Mouse (Mus musculus): ENCODE measurements around the gene Tmem43.

Gene Tmem43

GRCm38 (mm10) chr6:91472868-91473804 lies at the start of gene Tmem43, which contains the start of gene Chchd4:
Gene Tmem43 (plus strand): TSS chr6:91473703.
Gene Chchd4 (minus strand): TSS chr6:91473546.
- DNase-seq (ENCODE audit: low spot score) = peak; percentile 99

DNA sequence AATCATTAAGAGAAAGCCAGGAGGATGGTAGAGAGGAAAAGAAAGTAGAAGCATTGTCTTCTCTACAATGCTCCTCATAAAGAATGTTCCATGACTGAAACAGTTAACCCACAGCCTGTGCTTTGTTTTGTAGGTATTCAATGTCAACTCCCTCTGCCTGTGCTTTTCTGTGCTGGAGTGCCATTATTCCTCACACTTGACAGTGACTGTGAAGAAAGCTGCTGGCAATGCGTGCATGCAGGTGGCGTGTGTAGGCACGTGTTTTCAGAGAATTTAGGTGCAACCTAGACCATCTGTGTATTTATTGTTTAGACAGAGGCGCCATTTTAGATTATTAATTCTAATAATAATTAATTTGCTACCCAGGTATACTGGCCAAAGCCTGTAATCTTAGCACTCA lies 49.4 kb upstream of the Tmem43 start:
- no peak for DNase-seq (ENCODE audit: low spot score)

GRCm38 (mm10) chr6:91440474-91441144 lies 32.9 kb upstream of the Tmem43 start:
- DNase-seq (ENCODE audit: low spot score) = peak; percentile 92

DNA sequence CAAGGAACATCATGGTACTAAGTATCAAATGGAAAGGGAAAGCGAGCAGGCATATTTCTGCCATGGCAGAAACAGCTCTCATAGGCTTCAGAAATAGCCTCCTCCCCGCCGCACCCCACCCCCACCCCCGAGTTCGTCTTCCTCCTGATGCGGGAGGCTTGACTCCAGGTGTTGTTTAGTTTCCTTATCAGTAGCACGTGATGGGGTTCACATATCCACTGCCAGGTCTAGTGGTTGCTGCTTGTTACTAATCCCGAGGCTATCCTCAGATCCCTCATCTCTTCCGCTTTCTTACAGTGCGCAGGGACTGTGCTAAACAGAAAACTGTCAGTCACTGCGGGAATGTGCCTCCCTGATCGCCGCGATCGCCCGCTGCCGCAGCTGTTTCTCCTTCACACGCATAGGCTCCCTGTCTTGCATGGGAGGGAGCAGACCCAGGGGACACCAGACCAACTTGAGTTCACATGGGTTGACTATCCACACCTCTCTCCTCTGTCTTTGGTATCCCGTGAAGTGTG lies 32.3 kb upstream of the Tmem43 start:
- peak; percentile 42 for DNase-seq (ENCODE audit: low spot score)

DNA sequence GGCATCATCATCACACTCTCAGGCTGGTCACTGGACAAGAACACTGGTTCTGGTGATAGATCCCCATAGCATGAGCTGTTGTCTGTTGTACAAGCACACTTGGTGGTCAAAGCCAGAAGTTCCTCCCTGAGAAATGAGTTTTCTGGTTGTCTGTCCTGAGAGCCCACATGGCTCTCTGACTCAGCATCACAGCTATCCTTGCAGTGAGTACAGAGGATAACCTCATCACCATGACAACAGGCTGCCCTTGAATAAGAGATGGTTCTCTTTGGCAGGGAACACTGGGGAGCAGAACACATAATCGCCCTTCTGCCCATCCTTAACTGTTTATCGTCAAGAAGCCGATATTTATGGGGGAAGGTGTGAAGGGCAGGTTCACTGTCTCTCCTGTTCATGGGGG lies 28.2 kb upstream of the Tmem43 start:
- no peak for DNase-seq (ENCODE audit: low spot score)

GRCm38 (mm10) chr6:91449472-91450225 lies 23.9 kb upstream of the Tmem43 start:
- peak; percentile 44 for DNase-seq (ENCODE audit: low spot score)

DNA sequence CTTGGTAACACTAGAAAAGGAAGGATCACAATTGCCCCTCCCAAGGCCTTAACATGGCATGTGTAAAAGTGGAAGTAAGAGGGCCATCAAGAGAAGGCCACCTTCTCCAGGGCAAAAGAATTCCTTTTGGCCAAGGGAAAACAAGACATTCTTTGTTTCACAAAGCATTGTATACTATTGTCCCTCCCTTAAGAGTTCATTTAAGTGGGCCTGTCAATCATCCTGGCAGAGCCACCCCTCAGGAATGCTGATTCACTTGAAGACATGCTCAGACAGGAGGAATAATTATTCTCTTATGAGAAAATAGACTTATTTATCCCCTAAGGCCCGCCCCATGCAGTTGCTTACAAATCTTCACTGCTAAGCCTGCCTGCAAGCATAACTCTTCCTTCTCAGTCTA lies 21.4 kb upstream of the Tmem43 start:
- DNase-seq (ENCODE audit: low spot score) = no peak

GRCm38 (mm10) chr6:91454546-91454945 lies 19.0 kb upstream of the Tmem43 start:
- no peak for DNase-seq (ENCODE audit: low spot score)

- no peak for DNase-seq (ENCODE audit: low spot score)
Observed at GRCm38 (mm10) chr6:91459471-91459870, 14.0 kb upstream of the Tmem43 start.

GRCm38 (mm10) chr6:91465756-91466155 lies 7.7 kb upstream of the Tmem43 start:
- DNase-seq (ENCODE audit: low spot score) = no peak

DNA sequence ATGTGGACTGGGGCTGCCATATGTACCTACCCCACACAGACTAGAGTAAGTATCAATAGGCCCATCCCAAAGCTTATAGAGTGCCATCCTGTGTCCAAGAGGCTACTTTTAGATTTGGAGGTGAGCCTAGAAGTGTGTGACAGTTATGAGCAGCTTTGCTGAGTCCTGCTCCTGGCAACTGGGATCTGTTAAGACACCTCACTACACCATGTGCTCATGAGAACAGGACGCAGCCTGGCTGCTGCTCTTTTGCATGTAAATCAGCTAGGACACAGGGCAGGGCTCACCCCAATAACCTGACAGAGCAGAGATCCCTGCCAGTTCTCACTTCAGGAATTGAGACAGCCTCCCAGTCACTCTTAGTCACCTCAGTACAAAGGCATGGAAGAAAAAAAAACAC lies 6.4 kb upstream of the Tmem43 start:
- DNase-seq (ENCODE audit: low spot score) = no peak

DNA sequence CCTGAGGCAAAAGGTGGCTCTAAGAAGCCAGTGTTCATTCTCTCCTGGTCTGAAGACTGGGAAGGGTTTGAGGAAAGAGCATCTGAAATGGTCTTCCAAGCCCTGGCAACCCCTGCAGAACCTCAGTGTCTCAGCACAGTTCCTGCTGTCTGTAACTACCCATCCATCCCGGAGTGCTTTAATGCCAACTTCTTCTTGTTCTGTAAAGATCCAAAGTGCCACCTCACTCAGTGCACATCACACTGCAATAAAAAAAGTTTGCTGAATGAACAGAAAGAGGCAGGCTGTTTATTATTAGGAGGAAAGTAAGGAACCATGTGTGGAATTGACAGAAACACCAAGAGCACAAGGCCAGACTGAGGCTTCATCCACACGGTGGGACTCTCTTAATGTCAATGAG lies 2.8 kb upstream of the Tmem43 start:
- no peak for DNase-seq (ENCODE audit: low spot score)

DNA sequence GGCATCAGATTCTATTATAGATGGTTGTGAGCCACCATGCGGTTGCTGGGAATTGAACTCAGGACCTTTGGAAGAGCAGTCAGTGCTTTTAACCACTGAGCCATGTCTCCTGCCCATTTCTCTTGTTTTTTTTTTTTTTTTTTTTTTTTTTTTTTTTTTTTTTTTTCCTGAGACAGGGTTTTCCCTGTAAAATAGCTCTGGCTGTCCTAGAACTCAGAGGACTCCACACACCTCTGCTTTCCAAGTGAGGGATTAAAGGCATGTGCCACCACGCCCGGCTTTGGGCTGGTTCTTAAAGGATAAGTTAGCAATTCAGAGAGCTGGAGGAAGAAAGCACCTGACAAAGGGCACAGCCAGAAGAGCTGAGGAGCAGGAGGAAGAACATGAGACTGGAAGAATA lies 2.1 kb upstream of the Tmem43 start:
- DNase-seq (ENCODE audit: low spot score) = peak; percentile 13

- DNase-seq (ENCODE audit: low spot score) = peak; percentile 40
Observed at GRCm38 (mm10) chr6:91472319-91472718, 1.2 kb upstream of the Tmem43 start.

- DNase-seq (ENCODE audit: low spot score) = peak; percentile 25
Observed at GRCm38 (mm10) chr6:91473805-91474440, 420 bp downstream of the Tmem43 start.

- peak; percentile 40 for DNase-seq (ENCODE audit: low spot score)
Observed at GRCm38 (mm10) chr6:91474441-91475190, 1.1 kb downstream of the Tmem43 start.

- DNase-seq (ENCODE audit: low spot score) = no peak
Observed at GRCm38 (mm10) chr6:91476541-91476940, 3.0 kb downstream of the Tmem43 start.

- DNase-seq (ENCODE audit: low spot score) = no peak
Observed at GRCm38 (mm10) chr6:91483371-91483770, 9.9 kb downstream of the Tmem43 start.

DNA sequence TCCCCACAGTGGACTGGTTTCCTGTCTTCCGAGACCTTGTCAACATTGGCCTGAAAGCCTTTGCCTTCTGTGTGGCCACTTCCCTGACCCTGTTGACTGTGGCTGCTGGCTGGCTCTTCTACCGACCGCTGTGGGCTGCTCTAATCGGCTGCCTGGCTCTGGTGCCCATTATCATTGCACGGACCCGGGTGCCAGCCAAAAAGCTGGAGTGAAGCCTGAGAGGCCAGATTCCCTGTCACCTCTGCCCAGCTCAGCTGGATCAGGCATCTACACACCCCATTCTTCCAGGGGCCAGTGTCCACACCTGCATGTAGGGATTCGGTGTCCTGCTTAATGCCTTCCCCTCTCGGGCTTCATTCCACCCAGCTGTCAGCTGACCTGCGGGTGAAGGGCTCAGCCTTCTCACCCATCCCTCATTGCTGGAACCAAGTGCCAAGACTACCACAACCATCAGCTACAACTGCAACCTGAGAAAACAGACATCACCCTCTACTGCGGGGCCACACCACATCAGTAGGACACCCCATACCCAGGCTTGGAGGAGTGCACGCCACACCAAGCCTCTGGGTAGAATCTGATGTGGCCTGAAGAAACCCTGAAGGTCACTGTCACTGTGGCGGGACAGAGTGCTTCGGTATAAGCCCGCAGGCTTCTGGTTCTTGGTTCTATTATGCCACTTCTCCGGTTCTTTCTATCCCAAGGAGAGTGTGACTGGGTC lies 13.4 kb downstream of the Tmem43 start:
- DNase-seq (ENCODE audit: low spot score) = no peak

DNA sequence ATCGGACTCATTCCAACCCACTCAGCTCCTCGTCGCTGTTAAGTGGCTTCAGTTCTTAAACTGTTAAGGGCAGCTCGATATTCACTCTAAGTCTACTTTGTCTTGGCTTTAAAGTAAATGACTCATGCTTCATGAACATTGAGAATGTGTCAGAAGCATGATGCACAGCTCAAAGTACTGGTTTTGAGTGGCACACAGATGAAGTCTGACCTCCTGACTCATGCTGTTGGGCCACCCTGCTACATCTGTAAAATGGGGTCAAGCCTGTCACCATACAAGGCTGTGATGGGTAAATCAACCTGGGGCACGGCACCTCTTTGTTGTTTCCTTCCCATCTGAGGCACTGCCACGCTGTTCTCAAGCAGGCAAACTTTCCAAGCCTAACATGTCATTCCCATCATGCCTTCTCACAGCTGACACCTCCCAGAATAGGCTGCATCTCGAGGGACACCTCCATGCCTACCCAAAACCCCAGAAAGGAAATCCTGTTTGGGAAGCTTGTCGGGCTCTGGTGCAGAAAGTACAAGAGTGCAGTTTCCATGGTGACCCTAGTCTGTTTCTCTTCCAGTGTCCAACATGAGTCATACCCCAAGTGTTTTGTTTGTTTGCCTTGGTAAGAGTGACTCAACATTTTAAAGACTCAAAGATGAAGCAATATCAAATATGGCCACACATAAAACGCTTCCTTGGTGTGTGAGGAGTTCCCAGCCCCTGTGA lies 15.2 kb downstream of the Tmem43 start:
- DNase-seq (ENCODE audit: low spot score) = no peak

Measured in c-Kit-positive CD71-positive TER-119-positive erythroid progenitor cells, embryonic 14.5 days (primary cell).